Mouse (Mus musculus) lung, embryonic 16.5 days (tissue): ENCODE results near the gene Defb36. TPM values are rescaled to one million over a fixed set of nuclear protein-coding genes. Genes with fewer than 3 reads are reported as not detected.

ENCODE experiments used
- ATAC-seq: fragments of 200-750 bp; cut with Nextera tagmentation; 2 replicates; pipeline ENCODE4 v1.8.0; 2017; ENCODE audit warnings: low read depth, mild to moderate bottlenecking, moderate library complexity
- H3K27ac ChIP-seq: fragments of 300-500 bp; sonication (generic); 2 replicates; pipeline ENCODE4 v1.5.1; 2014; ENCODE audit warnings: mild to moderate bottlenecking, control low read depth, low read length
- H3K27me3 ChIP-seq: fragments of 300-500 bp; sonication (generic); 2 replicates; pipeline ENCODE4 v1.6.1; 2014; ENCODE audit warnings: low read depth, low read length, mixed read lengths; ENCODE audit not compliant: control insufficient read depth, insufficient read depth
- H3K36me3 ChIP-seq: fragments of 300-500 bp; sonication (generic); 2 replicates; pipeline ENCODE4 v1.6.1; 2014; ENCODE audit warnings: low read length; ENCODE audit not compliant: control insufficient read depth, insufficient read depth
- H3K4me1 ChIP-seq: fragments of 300-500 bp; sonication (generic); replicated peaks from 2 replicates; pipeline ENCODE4 v1.6.1; 2014; ENCODE audit warnings: low read length, mixed read lengths; ENCODE audit not compliant: control insufficient read depth, insufficient read depth
- H3K4me2 ChIP-seq: fragments of 300-500 bp; sonication (generic); 2 replicates; pipeline ENCODE4 v1.6.1; 2014; ENCODE audit warnings: low read depth, low read length, control low read depth
- H3K4me3 ChIP-seq: fragments of 300-500 bp; sonication (generic); 2 replicates; pipeline ENCODE4 v1.5.1; 2014; ENCODE audit warnings: mild to moderate bottlenecking, low read length, control low read depth
- H3K9ac ChIP-seq: fragments of 300-500 bp; sonication (generic); 2 replicates; pipeline ENCODE4 v1.6.1; 2014; ENCODE audit warnings: low read length, control low read depth
- H3K9me3 ChIP-seq: fragments of 300-500 bp; sonication (generic); 2 replicates; pipeline ENCODE4 v1.6.1; 2016; ENCODE audit warnings: low read length; ENCODE audit not compliant: control insufficient read depth
- WGBS: fragments of 180-500 bp; shearing (Covaris S2); extraction: QIAGEN DNeasy Blood & Tissue Kit; methylation state at CpG from one replicate; pipeline ENCODE4 v1.1.7; 2014; 5-methylcytosine and 5-hydroxymethylcytosine counted together
- polyA plus RNA-seq: library from polyadenylated mRNA; unstranded; fragments of >200 nt; fragmentation: Nextera tagmentation; extraction: Ambion mirVana; gene quantifications from 2 replicates; pipeline ENCODE4 v1.2.1, GENCODE M21; 2015

Gene Defb36
- not detected in 2 replicates for polyA plus RNA-seq

DNA sequence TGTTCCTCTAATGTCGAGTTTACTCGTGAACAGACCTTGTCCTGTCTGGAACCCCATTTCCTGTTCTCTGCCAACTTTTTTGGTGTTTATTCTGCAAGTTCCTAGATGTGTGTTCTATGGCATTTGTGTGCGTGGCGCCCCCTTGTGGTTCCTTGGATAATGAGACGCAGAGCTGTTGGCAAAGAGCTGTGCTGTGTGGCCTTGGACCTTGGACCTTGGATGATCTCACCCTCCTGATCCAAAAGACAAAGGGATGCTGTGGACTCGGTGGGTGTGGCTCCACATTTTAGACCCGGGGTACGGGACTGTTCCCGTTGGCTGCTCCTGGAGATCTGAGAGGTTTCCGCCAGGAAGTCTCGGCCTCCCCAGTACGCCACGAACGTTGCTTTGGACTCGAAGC is at the start of gene Defb36:
Gene Defb36, plus strand, starts transcription at position 271 of the 400 bp plus-strand sequence.
- no peak for ATAC-seq
- no peak within 1 kb of the TSS for H3K9ac ChIP-seq
- H3K4me3 ChIP-seq, result no peak within 1 kb of the TSS
- 78% methylated on average over 15 of the region's 15 CpGs for WGBS
- no peaks in the 10 kb centered on the region for H3K27me3 ChIP-seq
- no peak within 1 kb of the TSS for H3K27ac ChIP-seq
- H3K9me3 ChIP-seq, result peaks cover 2% of the 10 kb centered on the region
- no peak within 1 kb of the TSS for H3K4me2 ChIP-seq
- no peaks in the 10 kb centered on the region for H3K4me1 ChIP-seq
- H3K36me3 ChIP-seq, result no peaks in the 10 kb centered on the region

DNA sequence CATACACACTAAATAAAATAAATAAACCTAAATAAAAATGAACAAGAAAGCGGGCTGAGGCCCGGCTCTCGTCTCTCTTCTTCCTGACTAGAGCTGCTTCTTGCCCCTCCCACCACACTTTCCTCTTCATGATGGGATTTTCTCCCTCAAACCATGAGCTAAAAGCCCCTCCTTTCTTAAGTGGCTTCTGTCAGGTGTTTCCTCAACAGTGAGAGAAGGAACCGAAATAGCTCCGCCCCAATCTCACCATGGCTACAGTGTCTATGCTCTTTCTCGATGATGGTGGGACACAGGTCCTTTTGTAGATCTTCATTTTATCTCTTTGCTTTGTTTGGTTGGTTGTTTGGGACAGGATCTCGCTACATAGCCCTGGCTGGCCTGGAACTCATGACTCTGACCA is 47.5 kb upstream of the Defb36 start:
- H3K4me1 ChIP-seq, result no peaks in the 10 kb centered on the region

DNA sequence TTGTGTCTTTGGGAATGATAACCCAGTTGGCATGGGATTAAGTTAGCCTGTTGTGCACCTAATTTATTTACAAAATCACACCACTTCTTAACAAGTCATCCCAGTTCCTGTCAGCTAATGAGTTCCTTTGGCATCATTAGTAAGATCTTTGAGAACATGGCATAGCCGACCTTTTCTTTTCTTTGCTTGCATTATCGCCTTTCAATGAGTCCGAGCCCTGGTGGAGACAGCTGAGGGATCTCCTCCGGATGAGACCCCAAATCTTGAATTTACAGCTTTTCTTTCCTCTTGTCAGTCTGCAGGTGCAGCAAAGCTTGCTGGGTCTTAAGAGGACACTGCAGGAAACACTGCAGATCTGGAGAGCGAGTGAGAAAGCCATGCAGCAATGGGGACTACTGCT is 35.1 kb upstream of the Defb36 start, which contains the start of gene Gm17416:
Gene Gm17416, plus strand, starts transcription at position 301 of the 400 bp plus-strand sequence.
- H3K27ac ChIP-seq, result no peak within 1 kb of the TSS
- no peak within 1 kb of the TSS for H3K9ac ChIP-seq
- no peak for ATAC-seq
- H3K36me3 ChIP-seq, result no peaks in the 10 kb centered on the region
- no peaks in the 10 kb centered on the region; the same call in 1 of the 2 replicates for H3K27me3 ChIP-seq
- H3K9me3 ChIP-seq, result no peaks in the 10 kb centered on the region
- H3K4me2 ChIP-seq, result no peak within 1 kb of the TSS
- no peaks in the 10 kb centered on the region for H3K4me1 ChIP-seq
- H3K4me3 ChIP-seq, result no peak within 1 kb of the TSS
- 85% methylated on average over 5 of the region's 5 CpGs for WGBS

More for the DNA sequence above, 47.5 kb upstream of the Defb36 start:
- Histone ChIP-seq H3K27me3 (no peaks in the 10 kb centered on the region), H3K36me3 (no peaks in the 10 kb centered on the region), H3K9me3 (no peaks in the 10 kb centered on the region), H3K4me3 (no peak overlapping the region), H3K4me2 (no peak overlapping the region), H3K9ac (no peak overlapping the region), H3K27ac (no peak overlapping the region)
- WGBS, result 74% methylated on average over 7 of the region's 7 CpGs
- ATAC-seq, result no peak

DNA sequence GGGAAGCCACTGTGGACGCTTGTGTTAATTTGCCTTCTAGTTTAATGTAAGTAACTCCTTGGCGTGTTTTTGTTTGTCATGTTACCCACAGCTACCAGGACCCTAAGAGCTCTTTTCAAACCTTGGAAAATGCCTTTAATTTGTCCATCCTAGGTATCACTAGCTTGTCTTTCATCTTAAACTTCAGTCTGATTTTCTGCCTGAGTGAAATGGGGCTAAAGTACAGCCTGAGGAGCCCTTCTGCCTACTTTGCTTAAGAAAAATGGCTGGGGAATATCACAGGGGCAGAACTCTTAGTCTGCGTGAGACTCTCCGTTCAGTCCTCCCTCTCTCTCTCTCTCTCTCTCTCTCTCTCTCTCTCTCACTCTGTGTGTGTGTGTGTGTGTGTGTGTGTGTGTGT is 34.2 kb upstream of the Defb36 start:
- Histone ChIP-seq H3K36me3 (no peaks in the 10 kb centered on the region), H3K4me1 (no peaks in the 10 kb centered on the region), H3K27ac (no peak overlapping the region), H3K4me3 (no peak overlapping the region), H3K4me2 (no peak overlapping the region), H3K9ac (no peak overlapping the region), H3K9me3 (no peaks in the 10 kb centered on the region), H3K27me3 (no peaks in the 10 kb centered on the region; the same call in 1 of the 2 replicates)
- 74% methylated on average over 4 of the region's 4 CpGs for WGBS
- no peak for ATAC-seq

DNA sequence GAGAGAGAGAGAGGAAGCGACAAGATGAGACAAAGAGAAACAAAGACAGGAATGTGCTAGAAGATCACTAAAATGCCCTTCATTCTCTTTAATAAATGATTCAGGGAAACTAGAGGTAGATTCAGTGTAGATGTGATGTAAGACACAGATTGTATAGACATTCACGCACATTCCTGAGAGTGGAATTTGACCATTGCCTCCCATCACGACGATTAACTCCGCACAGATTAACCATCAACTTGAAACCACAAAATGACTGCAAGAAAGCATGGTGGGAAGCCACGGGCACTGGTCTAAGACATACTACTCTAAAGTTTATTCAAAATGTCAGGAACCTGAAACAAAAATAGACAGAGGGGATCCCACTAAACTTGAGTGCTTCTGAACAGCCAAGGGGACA is 33.8 kb upstream of the Defb36 start:
- ATAC-seq, result no peak
- no peaks in the 10 kb centered on the region; the same call in 1 of the 2 replicates for H3K27me3 ChIP-seq
- H3K9me3 ChIP-seq, result no peaks in the 10 kb centered on the region
- no peak overlapping the region for H3K27ac ChIP-seq
- H3K36me3 ChIP-seq, result no peaks in the 10 kb centered on the region
- no peak overlapping the region for H3K4me3 ChIP-seq
- 53% methylated on average over 6 of the region's 6 CpGs for WGBS
- no peak overlapping the region for H3K9ac ChIP-seq
- H3K4me2 ChIP-seq, result no peak overlapping the region
- H3K4me1 ChIP-seq, result no peaks in the 10 kb centered on the region

DNA sequence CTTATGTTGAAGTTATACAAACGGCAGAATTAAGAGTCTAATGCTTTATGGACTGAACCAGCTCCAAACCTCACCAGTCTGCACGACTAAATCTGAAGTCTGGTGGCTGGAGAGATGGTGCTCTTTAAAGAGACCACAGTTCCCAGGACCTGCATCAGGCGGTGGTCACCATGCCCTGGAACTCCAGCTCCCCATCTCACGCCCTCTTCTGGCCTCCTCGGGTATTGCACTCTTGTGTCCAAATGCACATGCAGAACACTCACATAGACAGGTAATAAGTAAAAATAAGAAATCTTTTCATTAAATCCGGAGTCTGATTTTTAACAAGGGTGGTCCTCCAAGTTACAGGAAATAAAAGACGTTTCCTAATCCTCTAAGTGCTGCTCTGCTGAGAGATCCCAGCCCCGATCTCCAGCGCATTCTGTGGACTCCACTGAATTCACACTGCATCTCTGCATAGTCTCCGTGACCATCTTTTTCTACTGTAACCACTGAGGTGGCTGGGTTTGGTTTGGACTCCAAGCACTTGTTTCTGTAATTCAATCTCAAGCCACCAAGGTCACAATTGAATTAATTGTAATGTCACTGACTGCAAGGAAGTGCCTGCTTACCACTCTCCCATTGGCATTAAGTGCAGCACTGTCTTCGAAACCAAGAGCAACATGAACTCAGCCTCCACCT is 31.9 kb upstream of the Defb36 start, which contains the start of gene Defb21:
Gene Defb21, plus strand, starts transcription at position 631 of the 681 bp plus-strand sequence.
- 57% methylated on average over 11 of the region's 11 CpGs for WGBS
- H3K9ac ChIP-seq, result no peak within 1 kb of the TSS
- no peak within 1 kb of the TSS for H3K4me2 ChIP-seq
- no peak within 1 kb of the TSS for H3K4me3 ChIP-seq
- no peak within 1 kb of the TSS for H3K27ac ChIP-seq
- ATAC-seq, result no peak
- no peaks in the 10 kb centered on the region; the same call in 1 of the 2 replicates for H3K27me3 ChIP-seq
- H3K36me3 ChIP-seq, result no peaks in the 10 kb centered on the region
- H3K9me3 ChIP-seq, result no peaks in the 10 kb centered on the region
- H3K4me1 ChIP-seq, result no peaks in the 10 kb centered on the region

DNA sequence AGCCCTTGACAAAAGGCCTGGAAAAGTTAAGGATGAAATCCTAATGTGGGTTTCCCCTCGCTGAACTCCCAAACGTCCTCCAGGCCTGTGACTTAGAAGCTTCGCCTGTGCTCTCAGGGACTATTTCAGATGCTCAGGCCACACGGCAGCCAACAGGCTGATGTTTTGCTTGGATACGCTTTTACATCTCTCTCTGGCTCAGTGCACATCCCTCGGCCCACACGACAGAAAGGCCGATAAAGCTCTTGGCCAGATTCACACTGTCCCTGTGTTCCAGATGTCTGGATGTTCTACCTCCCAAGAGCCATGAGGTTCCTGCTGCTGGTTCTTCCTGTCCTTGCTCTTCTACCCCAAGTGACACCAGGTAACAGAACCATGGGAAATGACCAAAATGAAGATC is 30.6 kb upstream of the Defb36 start:
- Histone ChIP-seq H3K4me1 (no peaks in the 10 kb centered on the region), H3K9ac (no peak overlapping the region), H3K27me3 (no peaks in the 10 kb centered on the region; the same call in 1 of the 2 replicates), H3K4me2 (no peak overlapping the region), H3K9me3 (no peaks in the 10 kb centered on the region), H3K4me3 (no peak overlapping the region), H3K36me3 (no peaks in the 10 kb centered on the region), H3K27ac (no peak overlapping the region)
- WGBS, result 86% methylated on average over 8 of the region's 8 CpGs
- no peak for ATAC-seq

DNA sequence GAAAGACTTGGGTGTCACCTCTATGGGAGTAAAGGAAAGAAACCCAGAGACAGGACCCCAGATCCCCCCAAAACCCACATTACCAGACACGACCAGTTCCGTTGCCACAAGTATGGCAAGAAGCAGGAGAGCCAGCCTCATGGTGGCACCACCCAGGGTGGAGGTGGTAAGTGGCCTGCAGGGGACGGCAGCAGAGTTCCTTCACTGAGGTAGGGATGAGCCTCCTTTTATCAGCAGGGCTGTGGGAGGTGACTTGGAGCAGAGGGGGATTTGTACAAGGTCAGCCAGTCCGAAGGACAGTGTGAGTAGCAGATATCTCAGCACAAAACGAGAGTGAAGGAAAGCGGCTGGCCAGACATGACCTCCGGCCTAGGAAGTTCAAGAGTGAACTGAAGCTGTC is 24.0 kb upstream of the Defb36 start, which contains the start of gene Defb19:
Gene Defb19, minus strand, starts transcription at position 206 of the 400 bp plus-strand sequence.
- no peaks in the 10 kb centered on the region for H3K27me3 ChIP-seq
- no peaks in the 10 kb centered on the region for H3K4me1 ChIP-seq
- no peak within 1 kb of the TSS for H3K4me2 ChIP-seq
- H3K9me3 ChIP-seq, result no peaks in the 10 kb centered on the region
- WGBS, result 57% methylated on average over 7 of the region's 7 CpGs
- no peaks in the 10 kb centered on the region for H3K36me3 ChIP-seq
- H3K9ac ChIP-seq, result no peak within 1 kb of the TSS
- no peak for ATAC-seq
- no peak within 1 kb of the TSS for H3K4me3 ChIP-seq
- no peak within 1 kb of the TSS for H3K27ac ChIP-seq

DNA sequence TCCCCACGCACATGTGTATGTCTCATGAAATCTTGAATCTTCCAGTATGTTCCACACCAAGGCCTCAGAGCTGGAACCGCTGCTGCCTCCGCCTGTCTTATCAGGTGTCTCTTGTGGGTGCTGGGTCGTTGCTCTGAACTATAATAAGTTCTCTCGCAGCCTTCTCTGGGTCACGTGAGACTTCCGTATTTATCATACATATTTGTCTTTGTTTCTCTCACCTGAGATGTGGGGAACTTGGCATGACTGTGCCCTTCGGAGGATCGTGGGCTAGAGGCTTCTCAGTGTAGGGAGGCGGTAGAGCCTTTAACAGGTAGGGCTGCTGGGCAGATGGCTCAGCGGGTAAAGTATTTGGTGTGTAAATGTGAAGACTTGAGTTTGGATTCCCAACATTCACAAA is 23.5 kb upstream of the Defb36 start:
- H3K4me1 ChIP-seq, result no peaks in the 10 kb centered on the region
- no peak overlapping the region for H3K27ac ChIP-seq
- no peaks in the 10 kb centered on the region for H3K36me3 ChIP-seq
- ATAC-seq, result no peak
- no peak overlapping the region for H3K4me3 ChIP-seq
- H3K9me3 ChIP-seq, result no peaks in the 10 kb centered on the region
- no peaks in the 10 kb centered on the region for H3K27me3 ChIP-seq
- H3K4me2 ChIP-seq, result no peak overlapping the region
- WGBS, result 68% methylated on average over 11 of the region's 11 CpGs
- no peak overlapping the region for H3K9ac ChIP-seq
